Mouse (Mus musculus) heart, adult 9 months (tissue): Measurements from ENCODE around the gene Nfya.
"Not testable (repeated sequence)": the region's sequence is repeated elsewhere in the genome, so short reads cannot be mapped to it uniquely, and the experiment has no call there.

Source experiments
- DNase-seq, 2 experiments: peaks; one replicate each; pipeline ENCODE4 v3.0.0; 2022; ENCODE audit warnings: low spot score in 2 of 2

Nfya gene

DNA sequence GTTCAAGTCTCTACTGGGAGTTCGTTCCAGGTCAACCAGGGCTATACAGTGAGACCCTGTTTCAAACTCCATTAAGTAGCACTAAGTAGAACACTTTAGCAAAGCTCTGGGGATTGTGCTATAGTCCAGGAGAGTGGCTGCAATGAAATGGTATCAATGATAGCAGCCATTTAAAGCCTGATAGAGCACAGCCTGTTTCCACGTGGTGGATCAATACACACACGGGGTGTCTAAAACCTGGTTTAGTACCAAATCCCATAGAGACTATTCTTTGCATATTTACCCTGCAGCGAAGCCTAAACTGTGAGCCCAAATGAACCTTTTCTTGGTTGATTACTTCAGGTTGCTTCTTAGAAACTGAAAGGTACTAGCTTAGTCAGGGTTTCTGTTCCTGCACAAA is 8.0 kb downstream of the Nfya start:
- no peak for DNase-seq

DNA sequence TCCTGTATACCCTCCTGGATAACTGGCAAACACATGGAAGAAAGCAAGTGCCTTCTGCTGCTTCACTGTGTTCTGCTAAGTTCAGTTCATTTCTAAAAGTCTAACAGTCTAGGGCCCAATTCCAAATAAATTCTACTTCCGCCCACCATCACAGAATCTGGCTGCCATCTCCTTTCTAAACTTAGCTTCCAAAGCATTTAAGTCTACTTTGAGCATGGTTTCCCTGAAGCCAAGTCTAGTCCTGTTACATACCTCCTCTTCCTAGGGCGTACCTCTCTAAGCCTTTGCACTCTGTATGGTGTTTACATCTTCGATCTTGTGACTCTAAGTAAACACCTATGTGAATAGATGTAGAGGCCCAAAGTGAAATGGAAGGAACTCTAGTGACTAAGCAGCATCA is 17.1 kb downstream of the Nfya start:
- no peak for DNase-seq

DNA sequence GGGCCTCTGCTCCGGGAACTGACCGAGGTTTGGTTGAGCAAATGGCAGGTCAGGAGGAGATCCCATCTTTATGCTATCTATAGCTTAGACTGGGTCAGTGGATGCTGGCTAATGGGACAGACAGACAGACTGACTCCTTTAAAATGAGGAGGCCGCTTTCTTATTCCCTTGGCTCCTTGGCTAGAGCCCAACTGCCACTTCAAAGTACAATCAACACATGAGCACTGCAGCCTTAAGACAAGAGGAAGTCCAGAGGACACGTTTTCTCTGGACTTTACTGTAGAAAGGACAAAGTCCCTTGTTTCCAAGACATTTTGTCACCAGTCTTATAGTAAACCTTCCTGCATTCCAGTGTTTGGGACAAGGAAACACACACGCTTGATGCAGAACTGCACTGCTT is 18.3 kb downstream of the Nfya start:
- no peak for DNase-seq

DNA sequence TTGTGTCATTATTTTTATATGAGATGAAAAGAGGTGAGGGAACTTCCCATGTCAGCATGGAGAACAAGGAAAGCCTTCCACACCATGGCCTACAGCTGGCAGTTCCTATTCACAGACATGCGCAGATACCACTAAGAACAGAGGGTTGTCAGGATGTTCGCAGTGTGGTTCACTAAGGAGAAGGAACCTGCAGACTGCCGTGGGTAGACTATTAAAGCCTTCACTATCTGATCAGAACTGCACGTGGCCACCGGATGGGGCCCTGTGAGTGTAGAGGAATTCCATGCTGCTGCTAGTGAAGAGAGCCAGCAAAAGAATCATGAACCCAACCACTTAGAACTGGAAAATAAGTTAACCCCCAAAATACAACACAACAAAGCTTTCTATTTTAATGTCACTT is 20.3 kb downstream of the Nfya start:
- no peak for DNase-seq

GRCm38 (mm10) chr17:48388666-48389065 is 21.0 kb downstream of the Nfya start:
- DNase-seq = no peak

- no peak for DNase-seq
Measured at GRCm38 (mm10) chr17:48385786-48386461, 23.8 kb downstream of the Nfya start.

DNA sequence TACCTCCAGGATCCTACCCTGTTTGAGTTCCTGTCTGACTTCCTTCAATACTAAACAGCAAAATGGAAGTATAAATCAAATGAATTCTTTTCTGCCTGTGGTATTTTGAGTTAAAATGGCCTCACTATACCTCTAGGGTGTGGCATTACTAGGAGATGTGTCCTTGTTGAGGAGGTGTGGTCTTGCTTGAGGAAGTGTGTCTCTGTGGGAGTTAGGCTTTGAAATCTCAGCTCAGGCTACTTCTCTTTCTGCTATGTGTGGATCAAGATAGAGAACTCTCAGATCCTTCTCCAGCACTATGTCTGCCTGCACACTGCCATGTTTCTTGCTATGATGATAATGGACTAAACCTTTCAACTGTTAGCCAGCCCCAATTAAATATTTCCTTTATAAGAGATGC is 30.7 kb downstream of the Nfya start:
- no peak for DNase-seq

GRCm38 (mm10) chr17:48376102-48376501 is 33.6 kb downstream of the Nfya start:
- no peak for DNase-seq

GRCm38 (mm10) chr17:48372987-48373386 is 36.7 kb downstream of the Nfya start:
- no peak for DNase-seq

GRCm38 (mm10) chr17:48371621-48372020 is 38.1 kb downstream of the Nfya start:
- no peak for DNase-seq

DNA sequence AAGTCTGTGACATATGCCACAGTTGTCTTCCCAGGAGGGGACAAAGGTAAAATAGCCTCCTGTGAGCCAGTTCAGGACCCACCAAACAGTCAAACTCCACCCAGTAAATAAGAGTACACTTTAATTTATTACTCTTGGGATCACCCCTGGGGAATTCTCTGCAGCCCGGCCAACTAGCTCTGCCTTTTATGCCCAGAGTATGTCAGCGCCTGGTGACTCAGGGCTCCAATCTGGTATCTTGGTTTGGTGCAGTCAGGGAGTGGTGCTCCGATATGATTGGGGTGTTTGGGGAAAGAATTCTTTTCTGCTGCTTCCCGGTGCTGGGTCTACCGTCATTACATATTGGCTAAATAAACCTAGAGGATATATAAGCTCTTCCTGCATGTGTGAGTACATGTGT is 42.9 kb downstream of the Nfya start:
- DNase-seq = no peak

GRCm38 (mm10) chr17:48365511-48366155 is 44.1 kb downstream of the Nfya start:
- no peak for DNase-seq

DNA sequence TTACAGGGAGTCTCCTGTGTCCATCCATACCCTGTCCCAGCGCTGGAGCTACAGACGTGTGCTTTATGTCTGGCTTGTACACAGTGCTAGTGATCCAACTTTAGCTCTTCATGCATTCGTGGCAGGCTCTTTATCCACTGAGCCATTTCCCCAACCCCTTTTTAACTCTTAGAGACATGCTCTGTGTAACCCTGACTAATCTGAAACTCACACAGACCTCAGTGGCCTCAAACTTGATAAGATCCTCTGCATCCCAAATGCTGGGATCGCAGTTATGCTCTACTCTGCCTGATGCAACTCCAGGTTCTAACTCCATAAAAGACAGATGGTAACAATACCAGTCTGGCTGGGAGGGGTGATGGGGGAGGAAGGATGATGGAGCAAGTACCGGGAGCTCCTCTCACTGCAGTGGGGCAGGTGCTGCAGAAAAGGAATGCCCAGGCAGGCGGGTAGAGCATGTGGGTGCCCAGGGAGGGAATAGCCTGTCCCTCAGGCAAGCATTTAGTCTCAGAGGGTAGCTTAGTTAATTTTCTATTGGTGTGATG is 46.2 kb downstream of the Nfya start:
- DNase-seq = no peak

DNA sequence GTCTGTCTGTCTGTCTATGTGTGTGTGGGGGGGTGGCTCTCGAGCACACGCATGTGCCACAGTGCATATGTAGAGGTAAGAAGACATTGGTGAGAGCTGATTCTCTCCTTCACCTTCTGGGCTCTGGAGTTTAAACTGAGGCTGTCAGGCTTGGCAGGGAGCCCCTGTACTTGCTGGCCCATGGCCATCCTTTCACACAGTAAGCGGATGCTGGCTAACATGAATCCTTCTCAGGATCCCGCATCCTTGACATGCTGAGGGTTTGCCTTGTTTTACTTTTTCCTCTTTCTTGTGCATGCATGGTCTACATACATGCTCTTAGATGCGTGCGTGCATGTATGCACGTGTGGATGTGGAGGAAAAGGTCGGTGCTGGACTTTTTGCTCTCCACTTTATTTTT is 46.7 kb downstream of the Nfya start:
- DNase-seq = peak in 1 of 2 experiments; percentile 33

- peak in 1 of 2 experiments; percentile 29 for DNase-seq
Measured at GRCm38 (mm10) chr17:48362346-48362745, 47.4 kb downstream of the Nfya start.

GRCm38 (mm10) chr17:48360462-48360861 is 49.2 kb downstream of the Nfya start:
- no peak for DNase-seq

DNA sequence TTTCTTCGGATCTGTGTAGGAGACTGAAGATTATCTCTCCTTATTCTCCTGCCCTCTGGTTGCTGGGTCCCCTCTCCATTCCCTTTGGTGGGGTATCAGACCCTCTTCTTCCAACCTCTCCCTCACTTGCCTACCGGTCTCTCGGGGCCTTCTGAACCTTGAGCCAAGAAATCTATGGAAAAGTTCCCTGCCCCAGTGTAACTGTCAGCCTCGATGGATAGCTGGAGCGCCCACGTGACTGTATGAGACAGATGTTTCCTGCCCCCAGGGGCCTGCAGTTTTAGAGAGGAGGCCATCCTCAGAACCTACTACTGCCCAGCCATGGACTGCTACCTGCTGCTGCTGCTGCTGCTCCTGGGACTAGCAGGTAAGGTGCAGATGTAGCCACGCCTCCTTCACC is 50.1 kb downstream of the Nfya start, which contains the start of gene Treml1:
Gene Treml1 (plus strand): TSS at position 301 of the 400 bp plus-strand sequence.
- DNase-seq = no peak

DNA sequence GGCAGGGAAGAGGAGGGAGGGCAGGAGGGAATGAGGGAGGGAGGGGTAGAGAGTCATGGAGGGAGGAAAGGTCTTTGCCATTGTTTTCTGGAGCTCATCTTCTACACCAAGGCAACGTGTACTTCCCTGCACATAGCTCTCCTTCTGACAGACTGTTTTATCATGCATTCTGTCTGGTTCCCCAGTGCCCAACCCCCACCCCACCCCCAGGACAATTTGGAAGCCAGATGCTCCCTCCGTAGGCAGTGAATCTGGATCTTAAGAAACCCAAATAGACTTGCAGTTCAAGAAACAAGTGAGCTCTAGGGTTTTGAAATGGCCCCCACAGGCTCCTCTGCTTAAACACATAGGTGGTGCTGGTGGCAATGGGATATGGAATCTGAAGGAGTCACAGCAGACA is 51.8 kb downstream of the Nfya start:
- DNase-seq = no peak

- DNase-seq = no peak
Measured at GRCm38 (mm10) chr17:48355822-48356221, 53.9 kb downstream of the Nfya start.

- DNase-seq = not testable (repeated sequence)
Measured at GRCm38 (mm10) chr17:48352976-48353375, 56.7 kb downstream of the Nfya start.

DNA sequence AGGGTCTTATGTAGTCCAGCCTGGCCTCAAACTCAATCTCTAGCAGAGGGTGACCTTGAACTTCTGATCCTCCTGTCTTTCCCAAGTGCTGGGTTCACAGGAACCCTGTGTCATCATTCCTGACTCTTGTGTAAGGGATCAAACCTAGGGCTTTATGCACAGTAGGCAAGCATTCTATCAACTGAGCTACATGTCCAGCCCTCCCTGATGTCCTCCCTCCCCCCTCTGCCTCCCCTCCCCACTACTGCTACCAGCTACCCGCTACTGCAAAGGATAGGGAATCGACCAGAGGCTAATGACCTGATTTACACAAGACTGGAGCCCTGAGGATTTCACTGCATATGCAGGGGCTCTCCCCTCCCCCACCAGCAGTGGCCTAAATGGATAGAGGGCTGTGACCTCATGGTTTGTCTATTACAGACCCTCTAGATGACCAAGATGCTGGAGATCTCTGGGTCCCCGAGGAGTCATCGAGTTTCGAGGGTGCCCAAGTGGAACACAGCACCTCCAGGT is 59.0 kb downstream of the Nfya start:
- no peak for DNase-seq

- peak in 1 of 2 experiments; percentile 22 for DNase-seq
Measured at GRCm38 (mm10) chr17:48347287-48347686, 62.4 kb downstream of the Nfya start.

DNA sequence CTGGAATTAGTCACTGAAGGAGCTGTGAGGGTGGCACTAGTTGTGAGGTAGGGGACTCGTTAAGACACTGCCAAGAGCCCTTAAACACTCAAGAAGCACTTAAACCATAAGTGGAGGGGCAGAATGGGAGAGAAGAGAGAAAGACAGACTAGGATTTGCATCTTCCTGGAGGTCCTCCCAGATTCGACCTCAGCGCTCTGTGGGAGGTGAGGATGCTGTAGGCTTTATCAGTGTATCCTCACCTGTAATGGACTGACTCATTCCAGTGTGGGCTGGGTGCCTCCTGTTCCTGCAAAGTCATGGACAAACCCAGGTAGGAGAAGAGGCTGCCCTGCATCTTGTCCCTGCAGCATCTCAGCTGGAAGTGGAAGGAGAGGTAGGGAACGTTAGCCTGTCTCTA is 62.9 kb downstream of the Nfya start:
- DNase-seq = no peak
